Mouse (Mus musculus) spleen, adult 2 months (tissue): ENCODE results near the gene 1700015G11Rik.

Experiments used
- CTCF ChIP-seq: fragments of 200-500 bp; IDR thresholded peaks from 2 replicates; pipeline ENCODE4 v1.5.1; 2011; ENCODE audit warnings: mild to moderate bottlenecking, inconsistent platforms; ENCODE audit not compliant: insufficient read depth, insufficient read length, insufficient replicate concordance; ENCODE audit errors: extremely low read depth
- POLR2A ChIP-seq: fragments of 200-500 bp; IDR thresholded peaks from 2 replicates; pipeline ENCODE4 v1.6.1; 2011; ENCODE audit warnings: low read depth, low read length, inconsistent platforms

DNA sequence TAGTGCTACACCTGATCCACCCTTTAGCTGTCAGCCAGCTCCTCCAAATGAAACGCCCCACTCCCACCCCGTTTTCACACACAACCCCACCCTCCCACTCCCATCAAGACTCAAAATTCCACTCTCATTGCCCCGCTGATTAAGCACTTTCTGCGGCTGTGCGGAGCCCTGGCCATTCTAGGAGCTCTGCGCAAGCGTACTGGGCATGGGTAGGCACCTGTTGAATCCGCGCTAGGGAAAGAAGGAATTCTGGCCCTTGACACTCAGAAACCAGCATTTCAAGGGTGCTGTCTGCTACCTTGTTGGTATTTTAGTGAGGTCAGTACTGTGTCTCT lies 9.3 kb downstream of the 1700015G11Rik start:
- TF ChIP-seq CTCF (no peak), POLR2A (no peak)
